Mouse (Mus musculus): Measurements from ENCODE around the gene Il22ra1.

GRCm38 (mm10) chr4:135787271-135787670 is 59.3 kb downstream of the Il22ra1 start:
- TF ChIP-seq CTCF (conservative IDR thresholded peaks at IDR 0.05; ENCODE audit: low read length) (no peak), NANOG (IDR thresholded peaks at IDR 0.05; ENCODE audit: borderline replicate concordance, low read length) (no peak), POU5F1 (IDR thresholded peaks at IDR 0.05; ENCODE audit: borderline replicate concordance, low read length) (no peak)

Measured in E14TG2a.4 (cell line).